Mouse (Mus musculus) T-helper 17 cell (primary cell): ENCODE data around the gene Slc2a1.

Source experiments
- in situ Hi-C, 2 experiments: fragments of 300-600 bp; cut with MboI, MseI; formaldehyde crosslinking; loops; 1 replicate in 1 of 2; 2 replicates in 1 of 2; pipeline ENCODE4 v1.15.1; 2025; ENCODE audit warnings: high pct_unique_total_duplicates in 2 of 2

The Slc2a1 gene

GRCm38 (mm10) chr4:119108495-119109408 is at the start of gene Slc2a1:
Gene Slc2a1, plus strand, starts transcription at chr4:119108711.
- in situ Hi-C loops, result loop anchor here in 1 of 2 experiments (10.0 kb wide), 1 partner anchor 66 kb away; the partner anchor contains the start of gene Zfp691

GRCm38 (mm10) chr4:119066791-119067190 is 41.7 kb upstream of the Slc2a1 start:
- in situ Hi-C loops, result no loop called here

GRCm38 (mm10) chr4:119067204-119067603 is 41.3 kb upstream of the Slc2a1 start:
- in situ Hi-C loops, result no loop called here

GRCm38 (mm10) chr4:119068918-119069317 is 39.6 kb upstream of the Slc2a1 start:
- in situ Hi-C loops, result no loop called here

- in situ Hi-C loops, result no loop called here
Observed at GRCm38 (mm10) chr4:119070181-119070580, 38.3 kb upstream of the Slc2a1 start.

GRCm38 (mm10) chr4:119070959-119071647 is 37.4 kb upstream of the Slc2a1 start:
- in situ Hi-C loops, result no loop called here

GRCm38 (mm10) chr4:119071648-119072362 is 36.7 kb upstream of the Slc2a1 start:
- in situ Hi-C loops, result no loop called here

- in situ Hi-C loops, result no loop called here
Observed at GRCm38 (mm10) chr4:119072363-119072940, 36.1 kb upstream of the Slc2a1 start.

GRCm38 (mm10) chr4:119072941-119073451 is 35.5 kb upstream of the Slc2a1 start:
- in situ Hi-C loops, result no loop called here

- in situ Hi-C loops, result no loop called here
Observed at GRCm38 (mm10) chr4:119073626-119074025, 34.9 kb upstream of the Slc2a1 start.

- in situ Hi-C loops, result no loop called here
Observed at GRCm38 (mm10) chr4:119074596-119074995, 33.9 kb upstream of the Slc2a1 start.

- in situ Hi-C loops, result no loop called here
Observed at GRCm38 (mm10) chr4:119075273-119075672, 33.2 kb upstream of the Slc2a1 start.

GRCm38 (mm10) chr4:119076336-119076735 is 32.2 kb upstream of the Slc2a1 start:
- in situ Hi-C loops, result no loop called here

GRCm38 (mm10) chr4:119077084-119077682 is 31.3 kb upstream of the Slc2a1 start:
- in situ Hi-C loops, result no loop called here

- in situ Hi-C loops, result no loop called here
Observed at GRCm38 (mm10) chr4:119079928-119080327, 28.6 kb upstream of the Slc2a1 start.

GRCm38 (mm10) chr4:119082740-119083231 is 25.7 kb upstream of the Slc2a1 start:
- in situ Hi-C loops, result no loop called here

- in situ Hi-C loops, result no loop called here
Observed at GRCm38 (mm10) chr4:119088424-119088823, 20.1 kb upstream of the Slc2a1 start.

- in situ Hi-C loops, result loop anchor here in 1 of 2 experiments (5.0 to 10.0 kb wide), 2 partner anchors 42 to 1199 kb away; partner anchors contain the start of gene Dph2
Observed at GRCm38 (mm10) chr4:119093890-119094289, 14.6 kb upstream of the Slc2a1 start.

GRCm38 (mm10) chr4:119094987-119095386 is 13.5 kb upstream of the Slc2a1 start:
- in situ Hi-C loops, result loop anchor here in 1 of 2 experiments (5.0 to 10.0 kb wide), 2 partner anchors 43 to 1200 kb away; partner anchors contain the start of gene Dph2

GRCm38 (mm10) chr4:119096401-119096800 is 12.1 kb upstream of the Slc2a1 start:
- in situ Hi-C loops, result loop anchor here in 1 of 2 experiments (10.0 kb wide), 1 partner anchor 1202 kb away; the partner anchor contains the start of gene Dph2
